Mouse (Mus musculus): ENCODE measurements around the gene Stxbp2.
A peak's percentile ranks its signal among the peaks of the same experiment; 100 is the strongest.
"Not testable (repeated sequence)": the region's sequence is repeated elsewhere in the genome, so short reads cannot be mapped to it uniquely, and the experiment has no call there.

The Stxbp2 gene

GRCm38 (mm10) chr8:3630647-3631477 lies at the start of gene Stxbp2:
Gene Stxbp2 (plus strand): TSS chr8:3630955.
- peak; percentile 91 to 94 for DNase-seq

- DNase-seq = not testable (repeated sequence)
Observed at GRCm38 (mm10) chr8:3581961-3582360, 48.8 kb upstream of the Stxbp2 start.

DNA sequence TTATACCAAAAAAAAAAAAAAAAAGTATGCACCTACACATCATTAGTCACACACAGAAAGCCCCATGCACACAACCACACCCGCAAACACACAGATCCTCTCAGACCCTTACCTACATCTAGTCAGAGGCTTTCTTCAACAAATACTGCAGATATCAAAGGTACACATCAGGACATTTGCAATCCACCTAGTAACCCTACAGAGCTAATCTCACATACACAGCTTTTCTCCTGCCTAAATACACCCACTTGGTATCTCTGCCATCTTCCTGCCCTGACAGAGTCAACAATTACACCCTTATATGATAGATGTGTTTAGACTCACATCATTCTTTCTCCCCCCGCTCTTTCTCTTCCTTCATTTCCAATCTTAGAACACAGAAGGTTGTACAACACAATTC lies 44.3 kb upstream of the Stxbp2 start:
- DNase-seq = no peak

DNA sequence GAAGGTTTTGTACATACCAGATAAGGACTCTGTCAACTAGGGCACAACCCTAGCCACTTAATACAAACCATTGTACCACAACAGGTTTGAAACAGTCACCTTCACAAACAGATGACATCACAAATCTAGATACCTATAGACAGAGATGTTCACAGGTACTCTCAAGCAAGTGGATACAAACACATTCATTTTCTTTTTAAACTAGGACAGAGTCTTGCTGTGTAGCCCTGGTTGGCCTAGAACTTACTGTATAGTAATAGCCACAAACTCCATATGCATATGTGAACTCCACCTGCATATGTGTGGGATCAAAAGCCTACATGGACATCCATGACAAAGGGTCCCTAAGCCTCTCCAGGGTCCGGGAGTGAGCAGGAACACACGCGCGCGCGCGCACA lies 43.8 kb upstream of the Stxbp2 start, which contains the start of gene Camsap3:
TSS of gene Camsap3 (plus strand) at position 301 of the 398 bp plus-strand sequence.
- DNase-seq = no peak

GRCm38 (mm10) chr8:3587391-3588257 lies 43.1 kb upstream of the Stxbp2 start:
- DNase-seq = peak; percentile 86 to 91

- no peak for DNase-seq
Observed at GRCm38 (mm10) chr8:3588258-3588633, 42.5 kb upstream of the Stxbp2 start.

DNA sequence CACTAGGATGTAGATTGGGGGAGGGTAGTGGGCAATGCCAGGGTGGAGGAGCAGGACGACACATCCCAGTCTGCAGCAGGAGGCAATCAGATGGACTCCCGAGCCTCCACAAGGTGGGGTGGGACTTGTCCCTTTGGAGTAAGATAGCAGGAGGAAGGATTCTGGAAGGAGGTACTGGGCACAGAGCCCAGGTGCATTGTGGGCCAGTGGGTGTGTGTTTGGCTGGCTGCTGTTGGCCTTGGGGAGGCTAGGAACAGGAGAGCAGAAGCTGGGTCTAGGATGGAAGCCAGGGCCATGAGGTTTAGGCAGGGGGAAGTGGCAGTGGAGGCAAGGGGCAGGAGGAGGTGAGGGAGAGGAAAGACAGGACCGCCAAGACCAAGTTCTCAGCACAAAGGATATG lies 37.3 kb upstream of the Stxbp2 start:
- DNase-seq = peak; percentile 40 to 61

- DNase-seq = no peak
Observed at GRCm38 (mm10) chr8:3594466-3594865, 36.3 kb upstream of the Stxbp2 start.

DNA sequence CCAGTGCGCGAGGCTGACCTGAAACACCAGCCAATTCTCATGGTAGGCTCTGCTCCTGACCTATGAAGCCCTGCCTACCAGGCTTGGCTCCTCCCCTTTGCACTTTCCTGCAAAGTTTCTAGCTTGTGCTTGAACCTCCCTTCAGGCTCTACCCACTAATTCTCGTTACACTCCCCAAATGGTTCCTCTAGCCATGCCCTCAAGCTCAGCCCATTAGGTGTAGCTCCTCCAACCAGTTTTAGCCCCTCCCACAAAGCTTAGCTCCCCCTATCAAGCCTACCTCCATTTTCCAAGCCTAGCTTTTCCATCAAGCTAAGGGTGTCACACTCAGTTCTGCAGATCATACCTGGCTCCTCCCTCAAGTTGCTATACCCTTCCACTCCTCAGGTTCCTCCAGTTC lies 32.7 kb upstream of the Stxbp2 start:
- DNase-seq = no peak

GRCm38 (mm10) chr8:3599219-3599618 lies 31.5 kb upstream of the Stxbp2 start:
- no peak for DNase-seq

GRCm38 (mm10) chr8:3600401-3600800 lies 30.4 kb upstream of the Stxbp2 start:
- peak in 1 of 2 experiments; percentile 50 for DNase-seq

GRCm38 (mm10) chr8:3603439-3603838 lies 27.3 kb upstream of the Stxbp2 start:
- DNase-seq = no peak

DNA sequence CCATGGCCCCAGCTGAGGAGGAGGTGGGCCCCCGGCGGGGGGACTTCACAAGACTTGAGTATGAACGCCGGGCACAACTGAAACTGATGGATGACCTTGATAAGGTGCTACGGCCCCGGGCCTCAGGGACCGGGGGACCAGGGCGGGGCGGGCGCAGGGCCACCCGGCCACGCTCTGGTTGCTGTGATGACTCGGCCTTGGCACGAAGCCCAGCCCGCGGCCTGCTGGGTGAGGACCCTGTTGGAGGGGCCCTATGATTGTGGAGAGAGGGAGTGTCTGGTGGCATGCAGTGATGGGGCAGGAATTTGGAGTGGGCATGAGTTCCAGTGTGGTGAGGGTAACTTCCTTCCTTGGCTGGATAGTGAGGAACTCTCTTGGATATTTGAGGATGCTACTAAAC lies 24.2 kb upstream of the Stxbp2 start:
- DNase-seq = peak; percentile 35 to 66

DNA sequence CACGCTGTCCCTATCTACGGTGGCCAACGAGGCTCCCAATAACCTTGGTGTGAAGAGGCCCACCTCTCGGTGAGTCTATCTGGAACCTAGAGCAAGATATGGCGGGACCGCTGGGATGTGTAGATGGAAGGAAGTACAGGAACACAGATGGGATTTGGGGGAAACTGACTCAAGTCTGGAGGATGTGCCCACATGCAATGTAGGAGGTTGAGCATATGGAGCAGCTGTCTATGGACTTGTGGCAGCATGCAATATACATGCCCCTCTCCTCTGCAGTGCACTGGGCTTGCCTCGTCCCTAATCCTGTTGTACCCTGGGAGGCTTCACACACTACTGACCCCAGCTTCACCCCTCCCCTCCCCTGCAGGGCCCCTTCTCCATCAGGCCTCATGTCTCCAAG lies 22.9 kb upstream of the Stxbp2 start:
- no peak for DNase-seq

DNA sequence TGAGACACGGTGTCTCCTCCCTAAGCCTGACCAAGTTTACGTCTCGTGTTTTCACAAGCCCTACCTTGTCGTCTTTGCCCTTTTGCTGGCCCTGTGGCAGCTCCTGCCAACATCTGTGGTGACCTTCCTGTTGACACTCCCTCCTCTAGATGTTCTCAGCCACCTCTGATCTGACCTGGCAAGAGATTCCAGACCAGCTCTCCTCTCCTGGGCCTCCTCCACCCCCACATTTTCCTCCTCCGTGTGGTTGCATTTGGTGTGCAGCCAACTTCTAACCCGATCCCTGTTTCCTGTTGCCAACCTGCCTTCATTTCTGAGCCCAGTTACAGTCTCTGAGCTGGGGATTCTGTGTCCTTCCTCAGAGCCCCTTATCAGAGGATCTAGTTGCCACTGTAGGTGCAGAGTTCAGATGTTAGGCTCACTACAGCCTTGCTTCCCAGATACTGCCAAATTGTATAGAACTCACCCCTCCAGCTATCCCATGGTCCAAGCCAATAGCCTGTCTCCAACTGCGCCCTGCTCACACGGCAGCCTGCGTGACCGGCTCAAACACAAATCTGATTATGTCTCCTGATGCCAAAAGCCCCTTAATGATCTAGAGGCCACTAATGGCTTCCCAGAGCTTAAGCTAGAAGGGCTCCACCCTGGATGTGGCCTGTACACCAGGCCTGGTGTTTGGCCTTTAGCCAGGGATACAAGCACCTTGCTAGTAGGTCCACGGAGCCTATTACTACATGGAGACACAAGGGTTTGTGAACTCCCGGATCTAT lies 21.5 kb upstream of the Stxbp2 start:
- peak; percentile 56 to 81 for DNase-seq

GRCm38 (mm10) chr8:3609816-3610150 lies 21.0 kb upstream of the Stxbp2 start:
- peak; percentile 78 to 93 for DNase-seq

GRCm38 (mm10) chr8:3621199-3621970 lies 9.4 kb upstream of the Stxbp2 start, which contains the start of the genes Xab2 and Pet100:
Gene Xab2 (minus strand): TSS chr8:3621316.
Gene Pet100 (plus strand): TSS chr8:3621548.
- peak; percentile 99 to 100 for DNase-seq

GRCm38 (mm10) chr8:3622119-3622518 lies 8.6 kb upstream of the Stxbp2 start:
- no peak for DNase-seq

DNA sequence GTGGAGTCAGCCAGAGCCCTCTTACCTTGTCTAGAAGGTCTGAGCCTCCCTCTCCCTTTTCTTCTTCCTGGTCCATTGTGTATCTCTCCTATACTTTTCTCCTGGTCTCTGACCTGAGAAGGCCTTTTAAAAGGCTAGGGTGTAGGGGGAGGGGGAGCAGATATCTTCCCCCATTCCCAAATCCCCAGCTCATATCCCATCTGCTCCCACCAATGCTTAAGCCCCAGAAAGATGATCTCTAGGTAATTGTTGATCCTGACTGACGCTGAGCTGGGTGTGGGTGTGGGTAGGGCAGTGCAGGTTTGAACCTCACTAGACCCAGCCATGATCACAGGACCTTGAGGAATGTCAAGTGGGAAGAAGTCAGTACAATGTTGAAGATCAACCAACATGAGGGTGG lies 5.3 kb upstream of the Stxbp2 start, which contains the start of gene Pcp2:
TSS of gene Pcp2 (minus strand) at position 101 of the 400 bp plus-strand sequence.
- DNase-seq = no peak

DNA sequence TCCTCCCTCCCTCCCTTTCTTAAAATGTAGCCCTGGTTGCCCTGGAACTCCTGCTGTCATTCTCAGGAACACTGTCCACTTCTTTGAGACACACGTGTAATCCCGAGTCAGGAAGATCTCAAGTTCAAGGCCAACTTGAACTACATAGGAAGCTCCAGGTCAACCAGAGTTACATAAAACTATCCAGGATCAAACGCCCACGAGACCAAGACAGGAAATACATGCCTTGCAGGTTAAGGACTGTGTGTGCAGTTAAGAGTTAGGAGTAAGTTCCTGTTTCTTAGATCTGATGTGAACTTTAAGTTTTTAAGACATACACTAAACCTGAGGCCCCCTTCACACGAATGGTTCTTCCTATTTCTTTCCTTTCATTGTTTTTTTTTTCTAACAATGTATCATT lies 3.8 kb upstream of the Stxbp2 start:
- no peak for DNase-seq

DNA sequence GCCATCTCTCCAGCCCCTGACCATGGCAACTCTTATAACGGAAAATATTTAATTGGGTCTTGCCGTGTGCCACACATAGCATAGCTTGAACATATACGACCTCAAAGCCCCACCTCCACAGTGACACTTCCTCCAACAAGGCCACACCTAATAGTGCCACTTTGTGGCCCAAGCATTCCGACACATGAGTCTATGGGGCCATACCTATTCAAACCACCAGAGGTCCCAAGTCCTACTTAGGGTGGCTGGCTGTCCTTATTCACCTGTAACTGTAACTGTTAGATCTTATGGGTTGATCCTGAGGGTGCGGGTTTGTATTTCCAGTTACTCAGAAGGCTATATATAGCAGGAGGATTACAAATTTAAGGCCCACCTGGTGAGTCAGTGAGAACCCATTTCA lies 2.7 kb upstream of the Stxbp2 start:
- DNase-seq = peak in 1 of 2 experiments; percentile 67

GRCm38 (mm10) chr8:3631478-3631875 lies 722 bp downstream of the Stxbp2 start:
- DNase-seq = peak; percentile 31 to 68
